Mouse (Mus musculus): ENCODE measurements around the gene Usp17le. TPM values are rescaled to one million over a fixed set of nuclear protein-coding genes. Genes with fewer than 3 reads are reported as not detected.
"Not testable (repeated sequence)": the region's sequence is repeated elsewhere in the genome, so short reads cannot be mapped to it uniquely, and the experiment has no call there.

Gene Usp17le
- polyA plus RNA-seq (2012; rRNA removed) (not detected in 2 replicates), polyA plus RNA-seq (2014; fragmentation: Nextera tagmentation; extraction: Ambion mirVana) (not detected in 2 replicates)

DNA sequence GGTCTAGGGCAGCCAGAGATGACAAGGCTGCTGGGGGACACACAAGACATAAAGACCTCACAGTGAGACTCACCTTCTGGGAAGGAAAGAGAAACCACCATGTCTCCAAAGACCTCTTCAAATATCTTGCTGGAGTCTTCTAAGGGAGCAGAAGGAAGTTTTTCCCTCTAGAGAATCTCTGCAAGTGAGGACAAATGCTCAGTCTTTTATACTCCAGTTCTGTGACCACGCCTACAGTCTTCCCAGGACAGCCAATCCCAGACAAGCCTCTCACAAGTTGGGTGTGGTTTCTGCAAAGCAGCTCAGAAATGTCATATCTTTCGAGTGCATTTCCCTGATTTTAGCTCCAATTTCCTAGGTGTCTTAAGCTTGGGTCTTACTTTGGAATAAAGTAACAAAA, at the start of gene Usp17le:
TSS of gene Usp17le (minus strand) at position 101 of the 400 bp plus-strand sequence.
- WGBS: 67% methylated on average over 2 of the region's 2 CpGs
- not testable (repeated sequence) for H3K9me3 ChIP-seq (ENCODE audit: control insufficient read depth, low read length); H3K9ac ChIP-seq (ENCODE audit: low read depth, low read length, severe bottlenecking); H3K4me1 ChIP-seq (ENCODE audit: control insufficient read depth, insufficient read depth, low read length); H3K36me3 ChIP-seq (ENCODE audit: control insufficient read depth, insufficient read depth, low read length); ATAC-seq (ENCODE audit: low FRiP score, low read depth); H3K4me3 ChIP-seq (replicated peaks; ENCODE audit: low read length); H3K4me2 ChIP-seq (replicated peaks; ENCODE audit: low read depth, low read length, severe bottlenecking); DNase-seq (ENCODE audit: low spot score); H3K27me3 ChIP-seq (ENCODE audit: control insufficient read depth, insufficient read depth, low read length); H3K27ac ChIP-seq (replicated peaks; ENCODE audit: low read depth, low read length)

DNA sequence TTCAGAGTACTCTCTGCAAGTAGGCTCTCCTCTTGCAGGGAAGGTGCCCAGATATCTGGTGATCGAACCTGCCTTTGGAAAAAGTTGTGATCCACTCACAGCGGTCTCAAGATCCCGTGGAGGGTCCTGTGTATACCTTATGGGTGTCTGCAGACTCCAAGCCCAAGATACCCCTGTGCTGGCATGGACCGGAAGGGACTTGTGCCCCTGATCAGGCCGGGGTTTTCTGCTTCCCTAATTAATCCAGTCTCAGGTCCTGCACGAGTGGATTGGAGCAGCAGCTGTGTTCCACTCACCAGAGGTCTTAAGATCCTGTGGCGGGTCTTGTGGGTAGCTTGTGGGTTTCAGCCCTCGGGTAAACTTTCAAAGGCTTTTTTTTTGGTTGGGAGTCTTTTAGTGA, 33.1 kb upstream of the Usp17le start:
- WGBS: 77% methylated on average over 8 of the region's 8 CpGs
- H3K36me3 ChIP-seq (ENCODE audit: control insufficient read depth, insufficient read depth, low read length); H3K27me3 ChIP-seq (ENCODE audit: control insufficient read depth, insufficient read depth, low read length); H3K9me3 ChIP-seq (ENCODE audit: control insufficient read depth, low read length); H3K4me1 ChIP-seq (ENCODE audit: control insufficient read depth, insufficient read depth, low read length); H3K4me2 ChIP-seq (replicated peaks; ENCODE audit: low read depth, low read length, severe bottlenecking); H3K27ac ChIP-seq (replicated peaks; ENCODE audit: low read depth, low read length); H3K4me3 ChIP-seq (replicated peaks; ENCODE audit: low read length); H3K9ac ChIP-seq (ENCODE audit: low read depth, low read length, severe bottlenecking); ATAC-seq (ENCODE audit: low FRiP score, low read depth); DNase-seq (ENCODE audit: low spot score): not testable (repeated sequence)

DNA sequence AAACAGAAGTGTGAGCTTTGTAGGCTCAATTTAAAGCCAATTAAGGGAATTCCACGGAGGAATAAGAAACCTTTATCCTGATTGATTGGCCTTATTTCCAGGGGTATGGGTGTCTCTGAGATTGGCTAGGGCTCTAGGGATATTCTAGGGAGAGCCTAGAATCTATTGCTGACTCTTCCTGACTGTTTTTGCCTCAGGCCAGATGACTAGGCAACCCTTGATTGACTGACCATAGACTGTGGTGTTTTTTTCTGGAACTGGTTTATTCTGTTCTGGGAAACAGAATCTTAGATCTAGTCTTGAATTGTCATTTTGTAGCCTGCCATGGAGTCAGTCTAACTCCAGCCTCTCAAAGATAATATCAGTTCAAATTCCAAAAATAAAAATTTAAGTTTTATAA, 13.5 kb upstream of the Usp17le start:
- TF ChIP-seq POLR2A (IDR thresholded peaks at IDR 0.05; ENCODE audit: borderline replicate concordance, extremely low read depth, insufficient read depth, insufficient read length): no peak
- no peak overlapping the region for H3K9ac ChIP-seq (ENCODE audit: low read depth, low read length, severe bottlenecking)
- DNase-seq (ENCODE audit: low spot score) (no peak), ATAC-seq (ENCODE audit: low FRiP score, low read depth) (no peak)
- no peak overlapping the region for H3K27ac ChIP-seq (replicated peaks; ENCODE audit: low read depth, low read length)
- WGBS: 52% methylated on average over 1 of the region's 1 CpGs
- no peak overlapping the region for H3K4me2 ChIP-seq (replicated peaks; ENCODE audit: low read depth, low read length, severe bottlenecking)
- no peaks in the 10 kb centered on the region for H3K4me1 ChIP-seq (ENCODE audit: control insufficient read depth, insufficient read depth, low read length)
- no peaks in the 10 kb centered on the region for H3K27me3 ChIP-seq (ENCODE audit: control insufficient read depth, insufficient read depth, low read length)
- H3K36me3 ChIP-seq (ENCODE audit: control insufficient read depth, insufficient read depth, low read length): no peaks in the 10 kb centered on the region
- no peak overlapping the region for H3K4me3 ChIP-seq (replicated peaks; ENCODE audit: low read length)
- H3K9me3 ChIP-seq (ENCODE audit: control insufficient read depth, low read length): no peaks in the 10 kb centered on the region

Other genes with a start within 250 kb of the Usp17le start
- not detected in 2 replicates for gene Olfr651, start 227.3 kb downstream of the Usp17le start, polyA plus RNA-seq (2012; rRNA removed)
- gene Olfr651, start 227.3 kb downstream of the Usp17le start, polyA plus RNA-seq (2014; fragmentation: Nextera tagmentation; extraction: Ambion mirVana): not detected in 2 replicates
- gene Olfr652, start 216.6 kb downstream of the Usp17le start, polyA plus RNA-seq (2012; rRNA removed): not detected in 2 replicates
- gene Olfr652, start 216.6 kb downstream of the Usp17le start, polyA plus RNA-seq (2014; fragmentation: Nextera tagmentation; extraction: Ambion mirVana): not detected in 2 replicates
- not detected in 2 replicates for gene Olfr653, start 200.2 kb downstream of the Usp17le start, polyA plus RNA-seq (2012; rRNA removed)
- not detected in 2 replicates for gene Olfr653, start 200.2 kb downstream of the Usp17le start, polyA plus RNA-seq (2014; fragmentation: Nextera tagmentation; extraction: Ambion mirVana)
- not detected in 2 replicates for gene Olfr654, start 190.4 kb downstream of the Usp17le start, polyA plus RNA-seq (2012; rRNA removed)
- not detected in 2 replicates for gene Olfr654, start 190.4 kb downstream of the Usp17le start, polyA plus RNA-seq (2014; fragmentation: Nextera tagmentation; extraction: Ambion mirVana)
- gene Olfr655, start 175.7 kb downstream of the Usp17le start, polyA plus RNA-seq (2012; rRNA removed): not detected in 2 replicates
- not detected in 2 replicates for gene Olfr655, start 175.7 kb downstream of the Usp17le start, polyA plus RNA-seq (2014; fragmentation: Nextera tagmentation; extraction: Ambion mirVana)
- gene Olfr656, start 163.5 kb downstream of the Usp17le start, polyA plus RNA-seq (2012; rRNA removed): not detected in 2 replicates
- gene Olfr656, start 163.5 kb downstream of the Usp17le start, polyA plus RNA-seq (2014; fragmentation: Nextera tagmentation; extraction: Ambion mirVana): not detected in 2 replicates
- gene Olfr657, start 152.7 kb downstream of the Usp17le start, polyA plus RNA-seq (2012; rRNA removed): not detected in 2 replicates
- gene Olfr657, start 152.7 kb downstream of the Usp17le start, polyA plus RNA-seq (2014; fragmentation: Nextera tagmentation; extraction: Ambion mirVana): not detected in 2 replicates
- 0.01 TPM in 1 of 2 replicates, not detected in the other for gene Olfr658, start 130.2 kb downstream of the Usp17le start, polyA plus RNA-seq (2012; rRNA removed)
- not detected in 2 replicates for gene Olfr658, start 130.2 kb downstream of the Usp17le start, polyA plus RNA-seq (2014; fragmentation: Nextera tagmentation; extraction: Ambion mirVana)
- not detected in 2 replicates for gene Olfr659, start 110.7 kb downstream of the Usp17le start, polyA plus RNA-seq (2012; rRNA removed)
- gene Olfr659, start 110.7 kb downstream of the Usp17le start, polyA plus RNA-seq (2014; fragmentation: Nextera tagmentation; extraction: Ambion mirVana): not detected in 2 replicates
- not detected in 2 replicates for gene Olfr661, start 91.0 kb downstream of the Usp17le start, polyA plus RNA-seq (2012; rRNA removed)
- gene Olfr661, start 91.0 kb downstream of the Usp17le start, polyA plus RNA-seq (2014; fragmentation: Nextera tagmentation; extraction: Ambion mirVana): not detected in 2 replicates
- not detected in 2 replicates for gene Usp17lb, start 65.1 kb upstream of the Usp17le start, polyA plus RNA-seq (2012; rRNA removed)
- not detected in 2 replicates for gene Usp17lb, start 65.1 kb upstream of the Usp17le start, polyA plus RNA-seq (2014; fragmentation: Nextera tagmentation; extraction: Ambion mirVana)
- gene Usp17la, start 79.5 kb upstream of the Usp17le start, polyA plus RNA-seq (2012; rRNA removed): not detected in 2 replicates
- gene Usp17la, start 79.5 kb upstream of the Usp17le start, polyA plus RNA-seq (2014; fragmentation: Nextera tagmentation; extraction: Ambion mirVana): not detected in 2 replicates
- gene Olfr665, start 100.6 kb upstream of the Usp17le start, polyA plus RNA-seq (2012; rRNA removed): not detected in 2 replicates
- gene Olfr665, start 100.6 kb upstream of the Usp17le start, polyA plus RNA-seq (2014; fragmentation: Nextera tagmentation; extraction: Ambion mirVana): not detected in 2 replicates
- not detected in 2 replicates for gene Olfr666, start 118.5 kb upstream of the Usp17le start, polyA plus RNA-seq (2012; rRNA removed)
- not detected in 2 replicates for gene Olfr666, start 118.5 kb upstream of the Usp17le start, polyA plus RNA-seq (2014; fragmentation: Nextera tagmentation; extraction: Ambion mirVana)
- gene Olfr667, start 144.0 kb upstream of the Usp17le start, polyA plus RNA-seq (2012; rRNA removed): not detected in 2 replicates
- not detected in 2 replicates for gene Olfr667, start 144.0 kb upstream of the Usp17le start, polyA plus RNA-seq (2014; fragmentation: Nextera tagmentation; extraction: Ambion mirVana)
- not detected in 2 replicates for gene Olfr668, start 150.6 kb upstream of the Usp17le start, polyA plus RNA-seq (2012; rRNA removed)
- not detected in 2 replicates for gene Olfr668, start 150.6 kb upstream of the Usp17le start, polyA plus RNA-seq (2014; fragmentation: Nextera tagmentation; extraction: Ambion mirVana)
- 0.10 TPM in 1 of 2 replicates, not detected in the other for gene Olfr669, start 156.8 kb upstream of the Usp17le start, polyA plus RNA-seq (2012; rRNA removed)
- not detected in 2 replicates for gene Olfr669, start 156.8 kb upstream of the Usp17le start, polyA plus RNA-seq (2014; fragmentation: Nextera tagmentation; extraction: Ambion mirVana)
- gene Olfr670, start 185.2 kb upstream of the Usp17le start, polyA plus RNA-seq (2012; rRNA removed): not detected in 2 replicates
- 0.07 and 0.14 TPM in 2 replicates for gene Olfr670, start 185.2 kb upstream of the Usp17le start, polyA plus RNA-seq (2014; fragmentation: Nextera tagmentation; extraction: Ambion mirVana)
- gene Olfr671, start 201.7 kb upstream of the Usp17le start, polyA plus RNA-seq (2012; rRNA removed): not detected in 2 replicates
- gene Olfr671, start 201.7 kb upstream of the Usp17le start, polyA plus RNA-seq (2014; fragmentation: Nextera tagmentation; extraction: Ambion mirVana): not detected in 2 replicates
- not detected in 2 replicates for gene Olfr672, start 224.6 kb upstream of the Usp17le start, polyA plus RNA-seq (2012; rRNA removed)
- not detected in 2 replicates for gene Olfr672, start 224.6 kb upstream of the Usp17le start, polyA plus RNA-seq (2014; fragmentation: Nextera tagmentation; extraction: Ambion mirVana)